Mouse (Mus musculus): ENCODE results near the gene Cpvl.

Cpvl gene

GRCm38 (mm10) chr6:53971729-53972128, 6.7 kb downstream of the Cpvl start:
- peak; percentile 49 for DNase-seq (ENCODE audit: low spot score)

DNA sequence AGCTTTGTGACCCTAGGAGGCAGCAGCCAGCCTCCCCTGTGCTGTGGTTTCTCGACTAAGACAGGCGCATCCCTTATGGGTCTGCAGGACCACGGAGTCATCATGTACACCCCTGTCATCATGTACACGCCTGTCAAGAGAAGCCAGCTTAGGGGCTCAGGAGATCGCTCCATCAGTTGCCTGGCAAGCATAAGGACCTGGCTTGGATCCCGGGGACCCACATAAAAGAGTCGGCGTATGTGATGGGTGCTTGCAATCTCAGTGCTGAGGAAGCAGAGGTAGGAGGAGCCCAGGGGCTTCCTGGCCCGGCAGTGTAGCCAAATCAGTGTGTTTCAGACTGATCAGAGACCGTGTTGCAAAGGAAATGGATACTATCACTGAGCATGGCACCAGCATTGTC, 9.4 kb downstream of the Cpvl start:
- no peak for DNase-seq (ENCODE audit: low spot score)

DNA sequence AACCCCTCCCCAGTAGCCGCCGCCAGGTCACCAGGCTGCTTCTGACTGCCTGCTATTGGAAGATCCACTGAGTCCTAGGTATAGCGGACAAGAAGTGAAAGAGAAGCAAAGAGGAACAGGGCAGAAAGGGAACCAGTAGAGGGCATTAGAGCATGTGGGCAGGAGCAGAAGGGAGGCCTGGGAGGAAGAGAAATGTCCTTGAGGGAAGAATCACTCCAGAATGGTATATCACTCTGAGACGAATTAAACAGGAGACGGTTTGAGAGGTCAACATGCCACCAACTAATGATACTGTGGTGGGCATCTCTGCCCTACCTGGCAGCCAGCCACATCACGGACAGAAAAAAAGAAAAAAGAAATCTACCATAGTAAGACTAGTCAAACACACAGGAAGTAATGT, 9.9 kb downstream of the Cpvl start:
- no peak for DNase-seq (ENCODE audit: low spot score)

DNA sequence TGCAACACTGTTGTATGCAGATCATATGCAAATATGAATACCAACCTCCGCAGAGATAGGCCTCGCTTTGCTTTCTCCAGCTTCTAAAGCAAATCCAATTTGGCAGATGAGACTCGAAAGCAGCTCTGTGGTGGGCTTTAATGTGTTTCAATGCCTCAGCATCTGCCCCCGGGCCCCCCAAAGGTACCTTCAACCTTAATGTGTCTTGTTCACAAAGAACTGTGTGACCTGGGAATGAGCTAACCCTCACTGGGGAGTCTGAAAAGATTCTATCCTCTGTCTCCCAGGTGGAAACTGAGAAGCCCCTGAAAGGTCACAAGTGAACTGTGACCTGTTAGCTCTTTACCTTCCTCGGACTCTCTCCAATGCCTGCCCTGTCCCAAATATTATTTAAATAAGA, 11.9 kb downstream of the Cpvl start:
- DNase-seq (ENCODE audit: low spot score): no peak

GRCm38 (mm10) chr6:53965900-53966299, 12.6 kb downstream of the Cpvl start:
- DNase-seq (ENCODE audit: low spot score): no peak

DNA sequence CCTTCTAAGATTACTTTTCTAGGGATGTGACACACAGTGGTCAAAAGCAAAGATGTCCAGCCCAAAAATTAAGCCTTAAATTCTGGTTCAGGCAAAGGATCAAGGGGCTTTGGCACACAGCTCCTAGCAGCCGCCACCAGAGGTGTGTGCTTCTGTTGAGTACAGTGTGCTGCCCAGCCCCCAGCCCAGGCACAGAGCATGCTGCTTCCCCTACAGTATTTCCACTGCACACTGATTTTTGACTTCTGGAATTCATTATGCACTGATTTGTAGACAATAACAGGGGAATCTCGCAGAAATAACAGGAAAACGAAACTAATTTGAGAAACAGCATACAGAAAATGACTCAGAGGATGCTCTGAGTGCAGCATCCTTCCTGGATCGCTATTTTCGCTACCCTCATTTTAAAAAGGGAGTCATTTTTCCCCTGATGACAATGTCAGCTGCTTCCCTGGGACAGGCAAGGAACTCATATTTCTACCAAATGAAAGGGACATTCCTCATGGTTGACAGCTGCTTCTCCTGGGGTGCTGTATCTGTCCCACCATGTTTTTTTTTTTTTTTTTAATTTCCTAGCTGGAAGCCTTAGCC, 14.5 kb downstream of the Cpvl start:
- DNase-seq (ENCODE audit: low spot score): no peak

DNA sequence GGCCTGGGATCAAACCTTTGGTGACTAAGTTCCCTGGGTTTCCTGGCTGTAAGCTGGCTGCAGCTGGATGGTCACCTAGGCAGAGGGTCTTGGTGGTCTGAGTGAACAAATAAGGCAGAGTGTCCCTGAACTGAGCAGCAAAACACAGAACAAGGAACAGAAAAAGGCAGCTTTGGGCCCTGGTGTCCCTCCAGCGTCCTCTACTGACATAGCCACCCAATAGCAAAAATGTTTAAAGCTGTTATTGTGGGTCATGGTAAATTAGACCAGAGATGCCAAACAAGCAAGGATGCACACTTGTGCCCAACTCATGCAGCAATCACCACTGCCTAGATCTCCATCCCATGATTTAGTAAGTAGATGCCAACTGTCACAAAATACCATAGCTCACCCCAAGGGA, 16.5 kb downstream of the Cpvl start:
- no peak for DNase-seq (ENCODE audit: low spot score)

GRCm38 (mm10) chr6:53959826-53960225, 18.6 kb downstream of the Cpvl start:
- DNase-seq (ENCODE audit: low spot score): no peak

DNA sequence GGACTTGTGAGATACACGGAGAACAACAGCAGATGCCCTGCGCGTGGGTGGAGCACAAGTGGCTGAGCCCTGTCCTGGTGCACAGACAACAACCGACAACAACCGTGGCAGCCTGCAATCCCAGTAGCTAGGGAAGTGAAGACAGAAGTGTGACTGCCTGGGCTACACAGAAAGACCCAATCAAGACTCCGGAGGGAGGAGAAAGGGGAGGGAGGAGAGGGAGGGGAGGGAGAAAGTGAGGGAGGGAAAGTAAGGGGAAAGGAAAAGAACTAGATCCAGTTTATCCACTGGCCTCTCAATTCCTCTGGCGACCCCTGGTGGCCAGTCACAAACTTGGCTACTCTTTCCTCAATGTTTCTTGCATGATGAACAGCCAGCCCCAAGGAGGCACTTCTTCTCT, 20.1 kb downstream of the Cpvl start:
- DNase-seq (ENCODE audit: low spot score): peak; percentile 77

GRCm38 (mm10) chr6:53956513-53956912, 22.0 kb downstream of the Cpvl start:
- no peak for DNase-seq (ENCODE audit: low spot score)

DNA sequence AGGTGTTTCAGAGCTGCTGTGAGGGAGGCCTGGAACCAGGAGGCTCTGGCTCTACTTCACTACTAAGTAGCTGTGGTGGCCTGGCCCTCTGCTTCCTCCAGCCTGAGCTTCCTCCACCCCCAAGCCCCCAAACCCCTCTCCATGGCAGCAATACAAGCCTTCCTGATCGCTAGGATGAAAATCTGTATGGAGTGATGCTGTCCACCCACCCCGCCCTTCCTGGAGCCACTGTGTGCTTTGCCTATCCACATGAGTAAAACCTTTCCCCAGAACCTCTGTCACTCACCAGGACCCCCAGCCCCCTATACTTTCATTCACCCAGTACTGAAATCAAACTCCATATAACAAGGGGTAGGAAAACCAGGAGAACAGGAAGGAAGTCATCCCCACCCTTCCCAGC, 22.6 kb downstream of the Cpvl start:
- DNase-seq (ENCODE audit: low spot score): no peak

DNA sequence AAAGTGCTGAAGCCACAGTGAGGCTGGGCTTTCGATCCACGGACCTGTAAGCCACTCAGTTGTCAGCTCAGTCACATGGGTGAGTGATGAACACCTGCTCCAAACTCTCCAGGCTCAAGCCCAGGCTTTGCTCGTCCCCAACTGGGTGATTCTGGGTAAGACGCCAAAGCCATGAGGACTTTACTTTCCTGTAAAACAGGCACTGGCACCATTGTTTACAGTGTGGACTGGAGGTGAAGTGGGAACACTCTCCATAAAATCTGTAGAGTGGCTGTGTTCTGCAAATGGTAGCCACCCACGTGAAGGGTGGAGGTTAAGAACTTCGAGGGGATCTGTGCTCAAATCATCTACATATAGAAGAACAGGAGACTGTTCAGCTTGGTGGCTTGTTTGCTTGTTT, 23.2 kb downstream of the Cpvl start:
- DNase-seq (ENCODE audit: low spot score): no peak

DNA sequence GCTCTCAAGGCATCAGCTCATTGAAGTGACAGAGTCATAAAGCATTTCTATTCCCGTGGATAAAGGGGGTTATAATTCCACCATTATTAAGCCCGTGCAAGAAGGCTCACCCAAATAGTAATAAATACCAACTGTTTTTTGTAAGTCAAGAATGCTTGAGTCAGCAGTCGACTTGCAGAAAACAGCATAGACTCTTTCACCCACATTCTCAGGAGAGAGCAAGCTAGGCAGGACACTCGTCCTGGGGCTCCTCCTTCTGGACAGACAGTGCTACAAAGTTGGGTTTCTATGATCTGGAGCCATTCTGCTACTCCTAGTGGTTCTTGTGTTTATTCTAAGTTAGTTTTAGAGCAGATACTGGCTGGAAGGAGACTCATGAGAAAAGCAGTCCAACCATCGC, 24.4 kb downstream of the Cpvl start:
- DNase-seq (ENCODE audit: low spot score): peak; percentile 73

DNA sequence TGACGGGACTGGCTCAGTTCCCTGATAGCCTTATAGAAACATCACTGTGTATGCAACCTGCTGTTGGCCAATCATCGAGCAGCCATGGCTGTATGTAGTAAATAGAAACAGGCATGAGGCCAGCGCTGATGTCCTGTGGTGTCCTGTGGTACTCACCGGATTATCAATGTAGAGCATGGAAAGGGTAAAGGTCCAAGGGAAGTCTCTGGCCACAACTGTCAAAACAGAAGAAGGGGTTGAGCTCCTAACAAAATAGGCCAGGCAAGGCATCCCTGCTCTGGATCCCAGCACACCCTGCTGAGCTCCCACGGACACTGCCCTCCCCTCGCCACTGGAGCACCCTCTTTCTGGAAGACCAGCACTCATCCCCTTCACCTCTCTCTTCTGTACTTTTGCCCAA, 25.1 kb downstream of the Cpvl start:
- DNase-seq (ENCODE audit: low spot score): no peak

- no peak for DNase-seq (ENCODE audit: low spot score)
Measured at GRCm38 (mm10) chr6:53951421-53951820, 27.1 kb downstream of the Cpvl start.

DNA sequence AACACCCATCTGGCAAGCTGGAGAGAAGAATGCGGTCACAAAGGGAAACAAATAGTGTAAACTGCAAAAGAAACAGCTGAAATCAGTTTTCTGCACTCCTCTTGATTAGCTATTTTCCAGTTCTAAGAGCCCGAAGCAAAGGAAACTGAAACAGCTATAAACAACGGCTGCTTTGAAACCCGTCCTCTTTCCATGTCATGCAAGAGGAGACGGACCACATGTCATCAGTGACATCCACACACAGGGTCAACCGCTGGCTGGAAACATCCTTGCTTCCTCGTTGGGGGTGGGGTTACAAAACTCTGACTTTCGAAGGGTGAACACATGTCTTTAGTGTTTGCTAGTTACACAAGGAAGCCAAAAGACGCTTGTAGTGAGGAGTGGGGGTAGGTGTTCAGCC, 27.6 kb downstream of the Cpvl start:
- DNase-seq (ENCODE audit: low spot score): no peak

DNA sequence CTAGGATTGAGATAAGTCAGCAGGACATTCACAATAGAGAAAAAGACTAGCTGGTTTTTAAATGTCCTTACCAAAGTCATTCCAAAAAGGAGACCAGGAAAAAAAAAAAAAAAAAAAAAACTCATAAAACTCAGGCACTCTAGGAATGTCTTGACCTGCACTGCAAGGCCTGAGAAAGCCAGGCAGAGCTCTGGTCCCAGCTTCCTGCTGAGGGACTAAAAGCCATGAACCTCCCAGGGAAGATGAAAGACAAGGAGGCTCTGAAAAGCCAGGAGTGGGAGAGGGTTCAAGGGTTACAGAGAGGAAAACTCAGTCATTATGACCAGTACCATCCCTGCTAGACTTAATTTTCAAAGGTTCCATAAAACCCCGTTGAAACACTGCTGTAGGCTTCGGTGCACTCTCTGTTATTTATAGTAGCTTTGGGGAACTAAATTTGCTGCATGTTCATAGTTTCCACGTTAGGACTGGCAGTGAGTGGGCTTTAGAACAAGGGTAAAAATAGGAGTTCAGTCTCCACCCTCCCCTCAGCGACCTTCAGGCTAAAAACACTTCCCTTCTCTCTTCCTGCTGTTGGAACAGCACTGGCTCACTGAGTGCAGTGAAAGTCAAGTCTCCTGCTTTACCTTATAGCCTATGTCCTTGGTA, 30.0 kb downstream of the Cpvl start:
- DNase-seq (ENCODE audit: low spot score): no peak

DNA sequence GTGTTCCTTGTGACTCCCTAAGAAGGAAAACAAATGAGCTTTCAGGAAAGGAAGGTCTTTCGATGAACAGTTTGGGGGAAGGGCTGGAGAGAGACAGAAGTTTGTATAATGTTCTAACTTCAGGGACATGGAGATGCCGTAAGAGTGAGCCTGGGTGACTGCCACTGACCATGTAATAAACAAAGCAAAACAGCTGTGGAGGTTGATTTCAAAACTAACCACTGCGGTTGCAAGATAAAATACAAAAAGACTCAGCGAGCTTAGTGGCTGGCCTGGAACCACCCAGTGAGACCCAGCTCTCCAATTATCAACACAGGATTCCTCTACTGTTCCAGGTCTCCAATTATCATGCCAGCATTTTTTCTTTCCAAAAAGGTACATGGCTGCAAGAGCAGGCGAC, 33.6 kb downstream of the Cpvl start:
- DNase-seq (ENCODE audit: low spot score): no peak

- DNase-seq (ENCODE audit: low spot score): no peak
Measured at GRCm38 (mm10) chr6:53944417-53944816, 34.1 kb downstream of the Cpvl start.

- no peak for DNase-seq (ENCODE audit: low spot score)
Measured at GRCm38 (mm10) chr6:53942190-53942831, 36.2 kb downstream of the Cpvl start.

DNA sequence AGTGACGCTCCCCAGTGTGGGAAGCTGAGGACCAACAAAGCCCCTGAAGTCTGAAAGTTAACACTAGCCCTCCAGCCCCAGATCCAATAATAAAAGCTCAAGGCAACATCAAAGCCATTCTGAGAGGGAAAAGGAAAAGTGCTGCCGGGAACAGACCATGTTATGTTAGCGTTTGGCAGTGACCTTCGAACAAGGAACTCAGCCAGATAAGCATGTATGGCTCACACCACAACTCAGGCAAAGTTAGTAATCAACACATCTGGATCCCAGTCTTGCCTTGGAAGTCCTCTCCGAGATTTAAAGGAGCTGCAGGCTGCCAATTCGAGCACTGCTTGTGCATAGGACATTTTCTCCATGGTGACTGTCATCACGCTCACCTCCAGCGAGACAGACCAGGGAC, 38.7 kb downstream of the Cpvl start:
- no peak for DNase-seq (ENCODE audit: low spot score)

DNA sequence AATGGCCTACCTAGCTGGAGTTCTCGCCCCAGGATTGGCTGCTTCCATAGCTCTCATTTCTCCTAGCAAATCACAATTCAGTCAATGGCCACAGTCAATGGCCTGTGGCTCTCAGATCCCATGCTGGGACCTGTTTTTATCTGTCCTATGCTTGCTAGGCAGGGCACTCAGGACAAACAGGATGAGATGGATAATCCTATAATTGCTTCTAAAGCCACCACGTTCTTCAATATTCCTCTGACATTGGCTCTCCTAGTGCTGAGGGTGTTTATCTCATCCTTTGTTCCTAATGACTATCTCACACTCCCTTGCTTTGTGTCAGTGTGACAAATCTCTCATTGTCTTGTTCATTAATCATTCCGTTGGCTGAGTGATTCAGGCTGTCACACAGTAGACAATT, 39.5 kb downstream of the Cpvl start:
- no peak for DNase-seq (ENCODE audit: low spot score)

DNA sequence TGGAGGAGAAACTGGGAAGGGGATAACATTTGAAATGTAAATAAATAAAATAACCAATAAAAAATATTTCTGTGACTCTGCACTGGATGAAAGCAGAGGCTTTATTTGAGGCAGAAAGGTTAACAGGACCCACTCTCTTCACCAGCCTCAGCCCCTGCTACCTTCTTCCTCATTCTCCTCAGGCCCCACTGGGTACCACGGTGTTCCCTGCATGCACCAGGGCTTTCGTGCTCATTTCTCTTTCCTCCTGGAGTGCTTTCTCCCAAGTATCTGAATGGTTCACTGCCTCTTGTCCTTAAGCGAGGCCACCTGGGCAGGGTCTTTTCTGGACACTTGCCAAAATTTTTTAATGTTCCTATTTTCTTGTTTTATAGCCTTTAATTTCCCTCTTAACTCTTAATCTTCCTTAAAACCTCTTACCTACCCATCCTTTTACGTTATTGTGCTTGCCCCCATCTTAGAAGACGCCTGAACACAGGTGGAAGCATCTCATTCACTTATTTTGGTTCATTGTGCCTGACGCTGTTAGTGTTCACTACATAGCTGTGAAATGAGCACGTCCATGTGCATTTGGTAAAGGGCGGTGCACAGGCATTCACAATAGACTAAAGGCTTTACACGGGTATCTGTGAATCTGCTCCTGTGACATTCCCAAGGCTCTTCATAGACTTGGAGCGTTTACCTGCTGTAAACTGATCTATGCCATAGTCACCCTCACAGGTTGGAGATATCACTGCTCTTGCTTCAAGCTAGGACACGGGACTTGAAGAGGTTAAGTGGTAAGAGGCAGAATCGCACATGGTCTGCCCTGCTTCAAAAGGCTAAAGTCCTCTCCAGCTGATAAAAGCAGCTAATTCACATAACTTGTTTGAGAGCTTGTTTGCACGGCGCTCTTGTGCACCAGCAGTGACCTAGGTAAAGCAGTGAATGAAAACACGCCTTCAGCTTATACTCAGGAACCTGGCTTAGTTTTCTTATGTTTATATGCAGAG, 41.0 kb downstream of the Cpvl start:
- no peak for DNase-seq (ENCODE audit: low spot score)

Measured in layer of hippocampus, adult 11-12 months (tissue).